Mouse (Mus musculus): Measurements from ENCODE around the gene Palmd. TPM values are rescaled to one million over a fixed set of nuclear protein-coding genes. Genes with fewer than 3 reads are reported as not detected.

Palmd gene
- polyA plus RNA-seq, 1 experiment, result 7.9 TPM

GRCm38 (mm10) chr3:116891436-116892205, 77.2 kb downstream of the Palmd start:
- peak; percentile 65 for DNase-seq (ENCODE audit: low read depth)

GRCm38 (mm10) chr3:116890576-116890975, 78.2 kb downstream of the Palmd start:
- no peak for DNase-seq (ENCODE audit: low read depth)
- no peak for TF ChIP-seq CTCF (IDR thresholded peaks at IDR 0.05; ENCODE audit: borderline replicate concordance, extremely low read depth, insufficient read depth, insufficient read length)
- no peak for TF ChIP-seq POLR2A (IDR thresholded peaks at IDR 0.05; ENCODE audit: borderline replicate concordance, extremely low read depth, insufficient read depth, insufficient read length, poor library complexity, severe bottlenecking)

More at GRCm38 (mm10) chr3:116891436-116892205, 77.2 kb downstream of the Palmd start:
- TF ChIP-seq POLR2A (IDR thresholded peaks at IDR 0.05; ENCODE audit: borderline replicate concordance, extremely low read depth, insufficient read depth, insufficient read length, poor library complexity, severe bottlenecking), result no peak
- TF ChIP-seq CTCF (IDR thresholded peaks at IDR 0.05; ENCODE audit: borderline replicate concordance, extremely low read depth, insufficient read depth, insufficient read length), result no peak

GRCm38 (mm10) chr3:116889358-116889757, 79.4 kb downstream of the Palmd start:
- no peak for DNase-seq (ENCODE audit: low read depth)
- no peak for TF ChIP-seq POLR2A (IDR thresholded peaks at IDR 0.05; ENCODE audit: borderline replicate concordance, extremely low read depth, insufficient read depth, insufficient read length, poor library complexity, severe bottlenecking)
- no peak for TF ChIP-seq CTCF (IDR thresholded peaks at IDR 0.05; ENCODE audit: borderline replicate concordance, extremely low read depth, insufficient read depth, insufficient read length)

- TF ChIP-seq CTCF (IDR thresholded peaks at IDR 0.05; ENCODE audit: borderline replicate concordance, extremely low read depth, insufficient read depth, insufficient read length) (no peak), POLR2A (IDR thresholded peaks at IDR 0.05; ENCODE audit: borderline replicate concordance, extremely low read depth, insufficient read depth, insufficient read length, poor library complexity, severe bottlenecking) (no peak)
- no peak for DNase-seq (ENCODE audit: low read depth)
Observed at GRCm38 (mm10) chr3:116884941-116885340, 83.8 kb downstream of the Palmd start.

- DNase-seq (ENCODE audit: low read depth), result no peak
- TF ChIP-seq CTCF (IDR thresholded peaks at IDR 0.05; ENCODE audit: borderline replicate concordance, extremely low read depth, insufficient read depth, insufficient read length) (no peak), POLR2A (IDR thresholded peaks at IDR 0.05; ENCODE audit: borderline replicate concordance, extremely low read depth, insufficient read depth, insufficient read length, poor library complexity, severe bottlenecking) (no peak)
Observed at GRCm38 (mm10) chr3:116882221-116882960, 86.4 kb downstream of the Palmd start.

- TF ChIP-seq POLR2A (IDR thresholded peaks at IDR 0.05; ENCODE audit: borderline replicate concordance, extremely low read depth, insufficient read depth, insufficient read length, poor library complexity, severe bottlenecking), result no peak
- TF ChIP-seq CTCF (IDR thresholded peaks at IDR 0.05; ENCODE audit: borderline replicate concordance, extremely low read depth, insufficient read depth, insufficient read length), result no peak
- no peak for DNase-seq (ENCODE audit: low read depth)
Observed at GRCm38 (mm10) chr3:116870372-116870771, 98.4 kb downstream of the Palmd start.

Other genes with a start within 250 kb of the Palmd start
- 11.4 and 18.0 TPM in 2 replicates for gene Agl, start 160.8 kb downstream of the Palmd start, polyA plus RNA-seq (2012; rRNA removed)
- 2.9 and 4.0 TPM in 2 replicates for gene Frrs1, start 109.5 kb downstream of the Palmd start, polyA plus RNA-seq (2012; rRNA removed)
- gene 4930455H04Rik, start 720 bp downstream of the Palmd start, polyA plus RNA-seq (2012; rRNA removed), result not detected in 2 replicates